Mouse (Mus musculus) heart, embryonic 10.5 days (tissue): Measurements from ENCODE around the gene Foxa1. TPM values are rescaled to one million over a fixed set of nuclear protein-coding genes. Genes with fewer than 3 reads are reported as not detected.

Experiments used
- DNase-seq: peaks from one replicate; pipeline ENCODE4 v3.0.0-alpha.2; 2017; ENCODE audit warnings: low spot score
- H3K27ac ChIP-seq: fragments of 300-500 bp; sonication (generic); 2 replicates; pipeline ENCODE4 v1.5.1; 2016; ENCODE audit warnings: mild to moderate bottlenecking
- H3K27me3 ChIP-seq: fragments of 300-500 bp; sonication (generic); 2 replicates; pipeline ENCODE4 v1.6.1; 2016; ENCODE audit warnings: mild to moderate bottlenecking; ENCODE audit not compliant: poor library complexity, insufficient read depth, severe bottlenecking
- H3K36me3 ChIP-seq: fragments of 300-500 bp; sonication (generic); 2 replicates; pipeline ENCODE4 v1.6.1; 2016; ENCODE audit warnings: mild to moderate bottlenecking, moderate library complexity
- H3K4me1 ChIP-seq: fragments of 300-500 bp; sonication (generic); 2 replicates; pipeline ENCODE4 v1.6.1; 2016; ENCODE audit warnings: mild to moderate bottlenecking
- H3K4me3 ChIP-seq: fragments of 300-500 bp; sonication (generic); 2 replicates; pipeline ENCODE4 v1.5.1; 2016; ENCODE audit warnings: mild to moderate bottlenecking, moderate library complexity
- H3K9me3 ChIP-seq: fragments of 300-500 bp; sonication (generic); 2 replicates; pipeline ENCODE4 v1.6.1; 2016; ENCODE audit warnings: mild to moderate bottlenecking, moderate library complexity
- WGBS: fragments of 180-500 bp; shearing (Covaris S2); methylation state at CpG from one replicate; pipeline ENCODE4 v1.1.7; 2016; 5-methylcytosine and 5-hydroxymethylcytosine counted together
- polyA plus RNA-seq: library from polyadenylated mRNA; unstranded; fragments of >200 nt; fragmentation: Nextera tagmentation; extraction: Ambion mirVana; gene quantifications from 2 replicates; pipeline ENCODE4 v1.2.1, GENCODE M21; 2016

Foxa1 gene
- polyA plus RNA-seq, 1 experiment from 2014 or later, result 0.77 TPM

DNA sequence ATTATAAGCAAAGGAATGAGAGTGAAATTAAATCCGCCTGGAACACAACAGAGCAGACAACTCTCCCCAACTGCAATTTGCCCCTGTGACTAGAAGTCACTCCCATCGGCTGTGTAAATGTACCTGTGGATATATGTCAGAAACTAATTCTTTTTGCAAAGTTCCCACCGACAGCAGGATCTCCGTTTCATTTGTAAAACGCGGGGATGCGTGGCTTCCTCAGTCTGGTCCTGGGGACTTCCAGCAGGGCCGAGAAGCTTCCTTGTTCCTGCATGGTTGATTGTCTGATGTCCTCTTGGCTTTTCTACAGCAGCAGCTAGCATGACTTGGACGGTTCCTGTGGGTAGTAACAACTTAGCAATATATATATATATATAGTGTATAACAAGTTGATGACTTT is 1.2 kb upstream of the Foxa1 start:
- peaks cover 99% of the 10 kb centered on the region for H3K27me3 ChIP-seq
- WGBS, result 5% methylated on average over 9 of the region's 9 CpGs
- no peak for DNase-seq
- H3K4me1 ChIP-seq, result peaks cover 32% of the 10 kb centered on the region
- H3K9me3 ChIP-seq, result no peaks in the 10 kb centered on the region
- H3K36me3 ChIP-seq, result no peaks in the 10 kb centered on the region
- H3K4me3 ChIP-seq, result no peak overlapping the region
- no peak overlapping the region for H3K27ac ChIP-seq

DNA sequence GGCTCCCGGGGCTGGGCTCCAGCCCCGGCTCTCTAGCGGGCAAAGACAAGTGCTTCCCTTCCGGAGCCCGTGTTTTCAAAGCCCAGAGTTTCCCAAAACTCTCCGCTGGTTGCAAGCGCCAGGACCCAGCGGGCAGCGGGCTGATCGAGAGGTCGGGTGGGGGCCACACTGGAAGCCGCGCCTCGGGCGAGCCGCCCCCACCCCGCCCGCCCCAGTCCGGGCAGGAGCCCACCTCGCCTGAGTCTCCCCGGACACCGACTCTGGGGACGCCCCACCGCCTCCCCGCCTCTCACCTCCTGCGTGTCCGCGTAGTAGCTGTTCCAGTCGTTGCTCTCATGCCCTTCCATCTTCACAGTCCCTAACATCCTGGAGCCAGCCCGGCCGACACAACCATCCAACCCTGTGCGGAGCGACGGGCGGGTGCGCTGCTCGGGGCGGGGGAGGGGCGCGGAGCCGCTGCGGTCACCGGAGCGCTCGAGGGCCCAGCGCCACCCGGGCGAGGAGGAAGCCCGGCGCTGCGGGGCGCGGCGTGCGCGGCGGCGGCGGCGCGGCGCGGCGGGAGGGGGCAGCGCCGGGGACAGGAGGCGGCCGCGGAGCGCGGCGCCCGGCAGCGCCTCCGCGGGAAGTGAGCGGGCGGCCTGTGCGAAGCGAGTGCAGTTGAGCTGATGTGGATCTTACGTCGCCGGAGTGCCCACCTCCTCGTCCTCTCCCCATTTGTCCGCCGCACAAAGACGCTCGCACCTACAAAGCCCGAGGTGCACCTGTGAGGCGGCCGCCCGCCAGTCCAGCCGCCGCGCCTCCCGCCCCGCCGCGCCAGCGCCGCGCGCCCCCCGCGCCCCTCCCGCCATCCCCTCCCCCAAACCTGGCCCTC is 1.1 kb downstream of the Foxa1 start:
- Histone ChIP-seq H3K4me1 (peaks cover 43% of the 10 kb centered on the region), H3K27me3 (peaks cover 99% of the 10 kb centered on the region), H3K27ac (peak overlapping the region; percentile 57; the same call in 1 of the 2 replicates), H3K4me3 (peak overlapping the region; percentile 70), H3K36me3 (no peaks in the 10 kb centered on the region), H3K9me3 (no peaks in the 10 kb centered on the region)
- DNase-seq, result peak; percentile 74
- under 1% methylated on average over 99 of the region's 106 CpGs for WGBS

DNA sequence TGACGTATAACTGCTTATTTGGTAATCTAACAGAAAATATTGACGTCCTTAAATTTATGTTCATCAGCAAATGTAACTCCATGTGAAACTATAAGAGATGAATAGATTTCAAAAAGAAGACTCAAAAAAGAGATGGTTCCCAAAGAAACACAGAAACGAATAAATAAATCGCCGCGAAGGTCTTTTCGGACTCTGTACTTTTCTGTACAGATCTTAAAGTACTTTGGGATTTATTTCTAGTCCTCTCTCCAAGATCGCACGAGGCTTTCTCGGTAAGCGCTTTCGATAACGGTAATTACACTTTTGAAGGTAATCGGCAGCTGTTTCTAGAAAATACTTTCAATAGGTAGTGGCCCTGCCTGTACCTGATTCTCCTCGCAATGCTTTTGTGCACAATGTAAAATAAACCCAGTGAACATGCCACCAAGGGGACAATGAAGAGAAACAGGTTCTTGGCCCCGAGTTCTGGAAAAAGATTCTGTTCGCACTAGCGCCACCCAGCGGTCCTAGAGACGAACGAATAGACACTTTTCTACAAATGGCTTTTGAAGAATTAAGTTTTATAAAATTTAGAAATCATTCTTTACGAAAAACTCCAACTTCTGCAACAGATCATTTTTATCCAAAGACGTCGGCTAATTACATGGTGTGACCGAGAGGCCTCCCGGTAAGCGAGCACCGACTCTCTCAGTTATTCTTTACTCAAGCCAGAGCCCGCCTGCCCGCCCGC is 1.9 kb downstream of the Foxa1 start:
- H3K36me3 ChIP-seq, result no peaks in the 10 kb centered on the region
- 2% methylated on average over 31 of the region's 31 CpGs for WGBS
- peak overlapping the region; percentile 70 for H3K4me3 ChIP-seq
- peak; percentile 78 for DNase-seq
- peak overlapping the region; percentile 57; the same call in 1 of the 2 replicates for H3K27ac ChIP-seq
- H3K27me3 ChIP-seq, result peaks cover 91% of the 10 kb centered on the region
- no peaks in the 10 kb centered on the region for H3K9me3 ChIP-seq
- H3K4me1 ChIP-seq, result peaks cover 41% of the 10 kb centered on the region

DNA sequence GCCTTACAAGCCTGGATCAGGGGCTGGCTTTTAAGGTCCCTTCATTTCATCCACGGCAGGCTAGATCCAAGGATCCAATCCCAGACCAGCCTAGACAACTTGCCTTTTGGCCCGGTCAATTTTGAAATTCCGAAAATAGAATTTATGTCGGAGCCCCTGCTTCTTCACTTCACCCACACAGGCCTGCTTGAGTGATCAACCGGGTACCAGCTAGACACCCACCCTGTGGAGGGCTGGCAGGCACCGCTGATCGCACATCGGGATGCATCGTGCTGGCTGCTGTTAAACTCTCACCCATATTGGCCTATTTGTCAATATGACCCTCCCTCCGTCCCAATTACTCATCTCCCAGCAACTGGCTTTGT is 3.1 kb downstream of the Foxa1 start:
- H3K4me3 ChIP-seq, result peak overlapping the region; percentile 44; the same call in 1 of the 2 replicates
- no peaks in the 10 kb centered on the region for H3K9me3 ChIP-seq
- WGBS, result under 1% methylated on average over 10 of the region's 10 CpGs
- peaks cover 84% of the 10 kb centered on the region for H3K27me3 ChIP-seq
- DNase-seq, result peak; percentile 72
- peaks cover 32% of the 10 kb centered on the region for H3K4me1 ChIP-seq
- H3K36me3 ChIP-seq, result no peaks in the 10 kb centered on the region
- no peak overlapping the region for H3K27ac ChIP-seq

DNA sequence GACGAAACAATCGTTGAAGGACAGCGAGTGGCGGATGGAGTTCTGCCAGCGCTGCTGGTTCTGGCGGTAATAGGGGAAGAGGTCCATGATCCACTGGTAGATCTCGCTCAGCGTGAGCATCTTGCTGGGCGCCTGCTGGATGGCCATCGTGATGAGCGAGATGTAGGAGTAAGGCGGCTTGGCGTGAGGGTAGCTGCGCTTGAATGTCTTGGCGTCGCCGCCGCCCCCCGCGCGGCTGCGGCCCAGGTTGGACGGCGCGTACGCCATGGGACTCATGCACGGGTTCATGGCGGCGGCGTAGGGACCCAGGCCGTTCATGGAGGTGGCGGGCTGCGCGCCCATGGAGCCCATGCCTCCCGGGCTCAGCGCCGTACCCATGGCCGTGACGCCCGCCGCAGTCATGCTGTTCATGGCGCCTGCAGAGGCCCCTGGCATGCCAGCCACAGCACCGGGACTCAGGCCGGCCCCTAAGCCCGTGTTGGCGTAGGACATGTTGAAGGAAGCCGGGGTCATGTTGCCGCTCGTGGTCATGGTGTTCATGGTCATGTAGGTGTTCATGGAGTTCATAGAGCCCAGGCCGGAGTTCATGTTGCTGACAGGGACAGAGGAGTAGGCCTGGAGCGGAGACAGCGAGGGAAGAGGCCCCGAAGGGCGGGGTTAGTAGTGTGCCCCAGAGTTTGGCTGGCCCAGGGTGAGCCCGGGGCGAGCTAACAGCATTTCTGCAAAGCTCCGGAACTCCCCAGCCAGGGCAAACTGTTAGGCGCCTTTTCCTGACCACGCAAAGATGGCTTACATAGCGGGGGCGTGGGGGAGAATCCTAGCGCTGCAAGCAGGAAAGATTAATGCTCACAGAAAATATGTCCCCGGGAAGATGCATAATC is 3.7 kb downstream of the Foxa1 start:
- Histone ChIP-seq H3K4me3 (peak overlapping the region; percentile 44), H3K4me1 (peaks cover 29% of the 10 kb centered on the region), H3K27ac (no peak overlapping the region), H3K36me3 (no peaks in the 10 kb centered on the region), H3K9me3 (no peaks in the 10 kb centered on the region), H3K27me3 (peaks cover 83% of the 10 kb centered on the region)
- peak; percentile 74 for DNase-seq
- 2% methylated on average over 63 of the region's 63 CpGs for WGBS

DNA sequence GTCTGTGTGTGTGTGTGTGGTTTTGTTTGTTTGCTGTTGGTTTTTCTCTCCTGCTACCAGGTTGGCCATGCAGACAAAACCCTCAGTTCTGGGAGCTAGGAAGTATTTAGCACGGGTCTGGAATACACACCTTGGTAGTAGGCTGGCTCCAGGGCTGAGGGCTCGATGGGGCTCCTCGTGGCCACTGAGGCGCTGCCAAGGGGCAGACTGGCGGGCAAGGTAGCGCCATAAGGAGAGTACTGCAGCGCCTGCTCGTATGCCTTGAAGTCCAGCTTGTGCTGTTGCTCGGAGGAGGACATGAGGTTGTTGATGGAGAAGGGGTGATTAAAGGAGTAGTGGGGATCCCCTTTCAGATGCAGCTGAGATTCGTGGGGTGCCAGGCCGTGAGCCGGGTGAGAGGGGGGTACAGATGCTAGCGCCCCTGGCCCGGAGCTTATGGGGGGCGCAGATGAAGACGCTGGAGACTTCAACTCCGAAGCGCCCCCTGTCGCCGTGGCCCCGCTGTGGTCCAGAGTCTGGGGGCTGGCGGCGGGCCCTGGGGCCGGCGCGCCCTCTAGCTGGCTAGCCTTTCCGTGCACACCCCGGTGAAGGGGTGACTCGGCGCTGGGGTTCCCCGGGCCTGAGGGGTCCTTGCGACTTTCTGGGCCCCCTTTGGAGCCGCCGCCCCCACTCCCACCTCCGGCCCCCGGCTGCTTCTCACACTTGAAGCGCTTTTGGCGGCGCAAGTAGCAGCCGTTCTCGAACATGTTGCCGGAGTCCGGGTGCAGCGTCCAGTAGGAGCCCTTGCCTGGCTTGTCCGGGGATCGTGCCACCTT is 4.6 kb downstream of the Foxa1 start:
- peak overlapping the region; percentile 44 for H3K4me3 ChIP-seq
- DNase-seq, result peak; percentile 77
- WGBS, result 2% methylated on average over 46 of the region's 46 CpGs

DNA sequence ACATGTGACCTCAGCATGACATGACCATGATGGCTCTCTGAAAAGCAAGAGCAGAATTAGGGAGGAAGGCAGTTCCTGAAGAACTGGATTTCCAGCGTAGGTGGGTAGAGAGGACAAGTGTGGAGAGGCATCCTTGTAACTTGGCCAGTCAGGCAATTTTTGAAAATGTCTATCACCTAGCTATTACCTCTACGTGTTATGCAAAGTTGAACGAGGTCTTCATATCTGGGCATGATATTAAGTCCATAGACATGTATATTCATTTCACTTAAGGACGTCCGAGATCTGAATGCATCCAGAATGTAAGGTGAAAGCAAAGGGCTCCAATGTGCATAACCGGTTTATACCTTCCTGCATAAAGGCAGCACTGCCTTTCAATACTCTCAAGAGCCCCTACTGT is 5.6 kb downstream of the Foxa1 start:
- 10% methylated on average over 6 of the region's 6 CpGs for WGBS
- Histone ChIP-seq H3K4me1 (peaks cover 21% of the 10 kb centered on the region), H3K4me3 (no peak overlapping the region), H3K27me3 (peaks cover 80% of the 10 kb centered on the region), H3K27ac (no peak overlapping the region), H3K9me3 (no peaks in the 10 kb centered on the region), H3K36me3 (no peaks in the 10 kb centered on the region)
- no peak for DNase-seq

More for the DNA sequence above, 4.6 kb downstream of the Foxa1 start:
- Histone ChIP-seq H3K9me3 (no peaks in the 10 kb centered on the region), H3K4me1 (peaks cover 29% of the 10 kb centered on the region), H3K27ac (no peak overlapping the region), H3K27me3 (peaks cover 80% of the 10 kb centered on the region), H3K36me3 (no peaks in the 10 kb centered on the region)

DNA sequence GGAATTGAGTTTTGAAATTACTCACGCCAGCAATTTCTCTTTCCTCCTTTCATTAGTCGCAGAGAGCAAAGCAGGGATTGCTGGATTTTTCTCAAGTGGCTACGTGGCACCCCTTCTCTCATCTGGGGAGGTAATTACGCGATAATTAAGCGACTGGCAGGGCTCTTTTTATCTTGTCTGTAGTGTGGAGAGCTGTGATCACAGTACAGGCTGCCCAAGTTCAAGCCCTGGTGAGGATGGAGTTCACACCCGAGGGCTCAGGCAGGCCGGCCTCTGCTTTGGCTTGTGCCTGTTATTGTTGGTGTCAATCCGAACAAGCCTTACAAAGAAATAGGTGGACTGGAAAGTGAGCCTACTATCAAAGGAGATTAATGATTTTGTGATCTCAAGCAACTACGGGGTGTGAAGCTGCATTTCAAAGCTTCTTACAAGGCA is 7.1 kb downstream of the Foxa1 start:
- DNase-seq, result peak; percentile 77
- H3K36me3 ChIP-seq, result no peaks in the 10 kb centered on the region
- H3K4me1 ChIP-seq, result peaks cover 19% of the 10 kb centered on the region
- no peaks in the 10 kb centered on the region for H3K9me3 ChIP-seq
- 0 out of 2 replicates have a peak overlapping the region, but pooled peaks have one; percentile 59 for H3K4me3 ChIP-seq
- WGBS, result under 1% methylated on average over 10 of the region's 10 CpGs
- no peak overlapping the region for H3K27ac ChIP-seq
- peaks cover 81% of the 10 kb centered on the region for H3K27me3 ChIP-seq

DNA sequence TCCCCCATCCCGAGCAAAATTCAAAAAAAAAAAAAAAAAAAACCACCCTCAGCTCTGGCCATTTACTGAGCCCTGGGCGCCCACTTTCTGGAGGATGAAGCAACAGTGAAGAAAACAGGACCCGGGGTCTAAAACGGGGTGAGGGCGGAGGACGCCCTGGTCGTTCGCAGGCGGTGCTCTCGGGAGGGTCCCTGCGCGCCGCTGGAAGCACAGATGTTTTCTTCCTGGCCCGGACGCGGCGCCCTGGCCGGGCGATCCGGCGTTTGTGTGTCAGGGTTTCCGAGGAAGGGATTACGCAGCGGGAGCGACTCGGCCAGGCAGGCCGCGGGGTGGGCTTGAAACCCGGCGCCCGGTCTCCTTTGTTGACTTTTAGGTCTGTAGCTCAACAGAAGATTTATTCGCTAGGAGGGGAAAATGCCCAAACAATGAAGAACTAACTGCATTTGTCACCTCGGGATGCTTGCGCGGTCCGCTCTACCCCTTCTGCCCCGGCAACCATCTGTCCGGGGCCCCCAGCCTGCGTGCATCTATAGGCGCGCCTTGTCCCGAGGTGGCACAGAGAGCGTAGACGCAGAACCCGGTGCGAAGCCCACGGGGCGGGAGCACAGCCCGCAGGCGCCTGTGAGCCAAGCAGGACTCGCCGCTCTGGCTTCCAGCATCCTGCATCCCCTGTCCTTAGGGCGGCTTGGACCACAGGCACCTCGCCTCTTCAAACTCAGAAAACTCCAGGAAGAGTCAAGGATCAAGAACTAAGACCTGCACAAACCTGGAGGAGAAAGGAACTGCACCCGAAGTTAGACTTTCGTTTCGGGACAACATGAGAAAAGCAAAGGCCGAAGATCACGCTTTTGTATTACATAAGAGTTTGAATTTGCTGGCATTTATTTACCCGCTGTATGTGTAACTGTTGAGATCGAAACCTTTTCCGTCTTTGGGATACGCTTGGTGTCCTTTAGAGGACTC is 7.8 kb downstream of the Foxa1 start:
- H3K27ac ChIP-seq, result no peak overlapping the region
- H3K27me3 ChIP-seq, result peaks cover 82% of the 10 kb centered on the region
- no peaks in the 10 kb centered on the region for H3K9me3 ChIP-seq
- no peaks in the 10 kb centered on the region for H3K36me3 ChIP-seq
- H3K4me3 ChIP-seq, result peak overlapping the region; percentile 59
- WGBS, result under 1% methylated on average over 63 of the region's 63 CpGs
- peak; percentile 79 for DNase-seq
- H3K4me1 ChIP-seq, result peaks cover 21% of the 10 kb centered on the region

DNA sequence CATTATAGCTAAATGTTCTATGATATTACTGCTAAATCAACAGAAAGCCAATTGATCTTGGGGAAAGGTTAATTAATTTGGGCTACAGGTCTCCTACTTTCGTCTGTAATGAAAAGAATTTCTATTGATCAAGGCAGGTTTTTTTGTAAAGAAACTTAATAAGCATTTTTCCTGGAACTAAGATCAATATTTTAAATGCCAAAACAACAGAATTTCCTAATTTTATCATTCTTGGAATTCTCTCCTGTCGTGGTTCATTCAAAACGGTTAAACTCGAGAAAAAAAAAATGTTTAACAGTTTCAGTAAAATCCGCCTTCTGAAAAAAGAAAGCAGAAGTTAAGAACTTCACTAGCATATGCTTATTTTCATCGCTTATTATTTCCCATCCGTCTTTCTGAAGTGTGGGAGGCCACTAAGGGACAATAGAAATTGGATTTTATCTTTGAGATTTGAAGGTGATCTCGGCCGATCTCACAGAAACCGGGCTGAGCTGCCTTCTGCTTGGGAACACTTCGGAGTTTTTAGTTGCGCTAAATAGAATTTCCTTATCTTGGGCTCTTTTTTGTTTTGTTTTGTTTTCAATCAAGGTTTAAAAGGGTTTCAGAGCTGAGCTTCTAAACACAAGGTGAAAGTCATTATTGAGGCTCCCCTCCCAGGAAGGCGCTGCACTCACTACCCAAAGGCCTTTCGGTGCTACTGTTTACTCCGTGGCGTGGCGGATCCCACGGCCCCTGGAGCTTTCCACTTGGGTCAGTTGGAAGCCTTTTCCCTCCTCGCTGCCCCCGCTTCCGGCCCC is 8.7 kb downstream of the Foxa1 start:
- Histone ChIP-seq H3K9me3 (no peaks in the 10 kb centered on the region), H3K4me3 (peak overlapping the region; percentile 59), H3K4me1 (peaks cover 20% of the 10 kb centered on the region), H3K27me3 (peaks cover 82% of the 10 kb centered on the region), H3K27ac (no peak overlapping the region), H3K36me3 (no peaks in the 10 kb centered on the region)
- peak; percentile 70 for DNase-seq
- WGBS, result under 1% methylated on average over 21 of the region's 21 CpGs
